Mouse (Mus musculus) small intestine, adult 2 months (tissue): ENCODE results near the gene Tmem186.

Experiments used
- CTCF ChIP-seq: fragments of 200-500 bp; IDR thresholded peaks from 2 replicates; pipeline ENCODE4 v1.5.1; 2012; ENCODE audit warnings: low read depth, mild to moderate bottlenecking, control low read depth, inconsistent platforms, low read length, moderate library complexity, mixed read lengths; ENCODE audit not compliant: insufficient replicate concordance, insufficient read length; ENCODE audit errors: extremely low read depth
- POLR2A ChIP-seq: fragments of 200-500 bp; IDR thresholded peaks from 2 replicates; pipeline ENCODE4 v1.6.1; 2012; ENCODE audit warnings: low read depth, mild to moderate bottlenecking, control low read depth, inconsistent platforms, low read length, moderate library complexity

DNA sequence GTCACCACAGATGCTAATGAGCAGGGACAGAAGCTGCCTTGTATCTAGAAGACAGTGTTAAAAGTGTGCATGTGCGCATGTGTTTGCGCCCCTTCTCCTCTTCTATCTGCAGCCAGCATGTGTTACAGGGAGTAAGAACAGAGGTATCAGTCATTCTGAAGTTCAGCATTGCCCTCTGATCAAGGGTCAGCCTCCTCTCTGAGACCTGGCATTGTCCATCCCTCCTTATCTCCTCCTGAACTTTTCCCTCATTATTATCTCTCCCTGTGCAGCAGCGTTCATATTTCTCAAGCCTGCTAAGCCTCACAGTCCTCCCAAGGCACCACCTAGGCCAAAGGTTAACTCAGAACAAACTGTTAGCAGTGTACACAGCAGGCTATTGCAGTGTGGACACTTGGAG, 33.7 kb downstream of the Tmem186 start:
- TF ChIP-seq CTCF = no peak
- TF ChIP-seq POLR2A = no peak
